Mouse (Mus musculus): ENCODE measurements around the gene Tmem125.
"Not testable (repeated sequence)": the region's sequence is repeated elsewhere in the genome, so short reads cannot be mapped to it uniquely, and the experiment has no call there.

DNA sequence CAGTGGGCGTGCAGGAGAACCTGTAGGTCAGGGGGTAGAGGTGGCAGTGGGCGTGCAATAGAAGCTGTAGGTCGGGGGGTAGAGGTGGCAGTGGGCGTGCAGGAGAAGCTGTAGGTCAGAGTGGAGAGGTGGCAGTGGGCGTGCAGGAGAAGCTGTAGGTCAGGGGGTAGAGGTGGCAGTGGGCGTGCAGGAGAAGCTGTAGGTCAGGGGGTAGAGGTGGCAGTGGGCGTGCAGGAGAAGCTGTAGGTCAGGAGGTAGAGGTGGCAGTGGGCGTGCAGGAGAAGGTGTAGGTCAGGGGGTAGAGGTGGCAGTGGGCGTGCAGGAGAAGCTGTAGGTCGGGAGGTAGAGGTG is 4.3 kb upstream of the Tmem125 start:
- not testable (repeated sequence) for TF ChIP-seq CTCF (IDR thresholded peaks at IDR 0.05; ENCODE audit: control insufficient read depth, insufficient read depth, insufficient read length); MAX (IDR thresholded peaks at IDR 0.05)

All from C2C12 (cell line).